Mouse (Mus musculus) T-cell, adult 2 months (primary cell): ENCODE data around the gene Ccdc159.
A peak's percentile ranks its signal among the peaks of the same experiment; 100 is the strongest.

Experiments used
- DNase-seq: peaks from one replicate; pipeline ENCODE4 v3.0.0; 2022; ENCODE audit warnings: low spot score

Ccdc159 gene

GRCm38 (mm10) chr9:21927208-21927753, at the start of gene Ccdc159, which contains the start of gene Tmem205:
Gene Ccdc159, plus strand, starts transcription at chr9:21927471.
Gene Tmem205, minus strand, starts transcription at chr9:21927556.
- no peak for DNase-seq

GRCm38 (mm10) chr9:21889229-21889628, 38.0 kb upstream of the Ccdc159 start:
- no peak for DNase-seq

- peak; percentile 53 for DNase-seq
These were observed 25.9 kb upstream of the Ccdc159 start for GRCm38 (mm10) chr9:21901223-21901820.

- DNase-seq = no peak
These were observed 23.2 kb upstream of the Ccdc159 start for GRCm38 (mm10) chr9:21904031-21904430.

- DNase-seq = peak; percentile 28
These were observed 19.1 kb upstream of the Ccdc159 start for GRCm38 (mm10) chr9:21908216-21908615.

GRCm38 (mm10) chr9:21909474-21910223, 17.6 kb upstream of the Ccdc159 start:
- no peak for DNase-seq

GRCm38 (mm10) chr9:21916851-21917492, 10.3 kb upstream of the Ccdc159 start:
- no peak for DNase-seq

- no peak for DNase-seq
These were observed 9.7 kb upstream of the Ccdc159 start for GRCm38 (mm10) chr9:21917493-21918034.

GRCm38 (mm10) chr9:21918035-21918592, 9.2 kb upstream of the Ccdc159 start, which contains the start of gene Rab3d:
Gene Rab3d, minus strand, starts transcription at chr9:21918192.
- DNase-seq = peak; percentile 89

GRCm38 (mm10) chr9:21918692-21919384, 8.4 kb upstream of the Ccdc159 start:
- DNase-seq = no peak

GRCm38 (mm10) chr9:21923036-21923435, 4.2 kb upstream of the Ccdc159 start:
- no peak for DNase-seq

GRCm38 (mm10) chr9:21923490-21924098, 3.7 kb upstream of the Ccdc159 start:
- no peak for DNase-seq

GRCm38 (mm10) chr9:21924099-21924493, 3.2 kb upstream of the Ccdc159 start:
- no peak for DNase-seq

- DNase-seq = no peak
These were observed 2.2 kb upstream of the Ccdc159 start for GRCm38 (mm10) chr9:21925034-21925433.

GRCm38 (mm10) chr9:21925506-21925905, 1.8 kb upstream of the Ccdc159 start:
- no peak for DNase-seq

- no peak for DNase-seq
These were observed 1.1 kb upstream of the Ccdc159 start for GRCm38 (mm10) chr9:21926155-21926554.

- no peak for DNase-seq
These were observed 487 bp upstream of the Ccdc159 start for GRCm38 (mm10) chr9:21926784-21927183.

GRCm38 (mm10) chr9:21929208-21929607, 1.9 kb downstream of the Ccdc159 start:
- DNase-seq = no peak

GRCm38 (mm10) chr9:21932006-21932405, 4.7 kb downstream of the Ccdc159 start:
- no peak for DNase-seq

- DNase-seq = no peak
These were observed 5.3 kb downstream of the Ccdc159 start for GRCm38 (mm10) chr9:21932445-21933137.
